Mouse (Mus musculus) myocyte (in vitro differentiated cells): ENCODE data around the gene Camk2n2.
A peak's percentile ranks its signal among the peaks of the same experiment; 100 is the strongest.

Experiments
- CEBPB ChIP-seq: IDR thresholded peaks from 2 replicates; pipeline ENCODE4 v1.6.1; 2011; ENCODE audit warnings: mild to moderate bottlenecking, moderate library complexity; ENCODE audit not compliant: poor library complexity, insufficient read depth, severe bottlenecking
- E2F4 ChIP-seq: IDR thresholded peaks from one replicate; pipeline ENCODE4 v1.6.1; 2011; ENCODE audit warnings: mild to moderate bottlenecking, control low read depth, moderate library complexity; ENCODE audit not compliant: insufficient read depth
- MAX ChIP-seq: IDR thresholded peaks from one replicate; pipeline ENCODE4 v1.6.1; 2011; ENCODE audit warnings: low read depth, mild to moderate bottlenecking, control low read depth
- POLR2A ChIP-seq: IDR thresholded peaks from one replicate; pipeline ENCODE4 v1.6.1; 2011; ENCODE audit warnings: low read depth, mild to moderate bottlenecking, control low read depth, moderate library complexity; ENCODE audit not compliant: insufficient read length
- SRF ChIP-seq: IDR thresholded peaks from one replicate; pipeline ENCODE4 v1.6.1; 2011; ENCODE audit warnings: low read depth; ENCODE audit not compliant: control insufficient read depth, insufficient read length
- TCF12 ChIP-seq: IDR thresholded peaks from one replicate; pipeline ENCODE4 v1.6.1; 2011; ENCODE audit warnings: mild to moderate bottlenecking, control low read depth; ENCODE audit not compliant: poor library complexity, insufficient read depth, severe bottlenecking
- USF1 ChIP-seq: IDR thresholded peaks from one replicate; pipeline ENCODE4 v1.6.1; 2011; ENCODE audit warnings: low read depth, mild to moderate bottlenecking, control low read depth, moderate library complexity

GRCm38 (mm10) chr16:20619541-20620398, 1.3 kb downstream of the Camk2n2 start:
- TF ChIP-seq POLR2A (peak; percentile 7), USF1 (no peak), SRF (no peak), MAX (no peak), TCF12 (no peak), CEBPB (no peak), E2F4 (no peak)
